Mouse (Mus musculus): ENCODE measurements around the gene Sdhb. TPM values are rescaled to one million over a fixed set of nuclear protein-coding genes. Genes with fewer than 3 reads are reported as not detected.

The Sdhb gene
- total RNA-seq, 2 experiments from 2014 or later = 192 to 194 TPM

DNA sequence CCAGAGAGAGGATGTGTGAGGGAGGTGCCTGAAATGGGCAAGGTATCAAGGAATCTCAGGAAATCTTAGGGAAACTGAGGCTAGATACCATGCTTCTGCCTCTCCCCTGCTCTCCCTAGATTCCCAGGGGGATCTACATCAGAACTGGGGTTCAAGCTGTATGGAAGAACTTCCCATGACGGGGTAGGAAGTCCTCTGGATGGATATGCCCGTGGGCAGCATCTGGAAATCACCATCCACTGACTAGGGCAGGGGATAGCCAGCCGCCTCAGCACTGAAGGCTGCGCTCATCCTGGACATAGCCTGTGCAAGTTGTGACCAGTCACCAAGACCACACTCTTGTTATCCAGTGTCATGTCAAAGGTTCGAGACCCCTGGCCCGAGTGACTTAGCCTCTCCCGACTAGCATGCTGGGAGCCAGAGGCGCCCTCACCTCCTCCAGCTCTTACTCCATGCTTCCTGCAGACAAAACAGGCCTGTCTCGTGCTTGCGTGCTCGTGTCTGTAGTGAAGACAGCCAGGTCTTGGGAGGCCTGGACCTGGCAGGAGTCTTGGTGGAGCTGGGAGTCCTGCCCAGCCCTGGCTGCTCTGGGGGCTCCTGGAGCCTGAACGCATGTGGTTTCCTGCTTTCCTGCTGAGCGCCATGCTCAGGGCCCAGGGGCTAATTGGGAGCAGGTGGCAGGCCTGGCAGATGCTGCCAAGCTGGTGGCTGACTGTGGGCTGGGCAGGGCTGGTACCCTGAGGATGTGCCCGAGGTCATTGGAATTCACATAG, 50.7 kb downstream of the Sdhb start:
- DNase-seq (ENCODE audit: low spot score in 2 of 2) = no peak

DNA sequence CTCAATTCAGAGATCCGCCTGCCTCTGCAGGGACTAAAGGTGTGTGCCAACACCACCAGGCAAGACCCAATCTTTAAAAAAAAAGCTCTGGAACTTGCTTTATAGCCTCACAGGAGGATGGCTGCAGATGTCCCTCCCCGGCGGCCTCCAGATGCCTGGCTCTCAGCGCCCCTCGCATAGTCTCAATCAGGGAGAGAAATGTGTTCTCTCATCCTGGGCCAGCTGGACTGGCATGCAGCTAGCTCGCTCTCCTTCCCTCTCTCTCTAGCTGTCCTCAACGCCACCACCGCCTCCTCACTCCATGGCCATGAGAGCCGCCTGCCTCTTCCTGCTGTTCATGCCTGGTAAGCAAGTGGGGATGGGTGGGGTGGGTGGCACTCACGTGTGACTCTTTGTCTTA, 51.6 kb downstream of the Sdhb start:
- peak in 1 of 2 experiments; percentile 41 for DNase-seq (ENCODE audit: low spot score in 2 of 2)

DNA sequence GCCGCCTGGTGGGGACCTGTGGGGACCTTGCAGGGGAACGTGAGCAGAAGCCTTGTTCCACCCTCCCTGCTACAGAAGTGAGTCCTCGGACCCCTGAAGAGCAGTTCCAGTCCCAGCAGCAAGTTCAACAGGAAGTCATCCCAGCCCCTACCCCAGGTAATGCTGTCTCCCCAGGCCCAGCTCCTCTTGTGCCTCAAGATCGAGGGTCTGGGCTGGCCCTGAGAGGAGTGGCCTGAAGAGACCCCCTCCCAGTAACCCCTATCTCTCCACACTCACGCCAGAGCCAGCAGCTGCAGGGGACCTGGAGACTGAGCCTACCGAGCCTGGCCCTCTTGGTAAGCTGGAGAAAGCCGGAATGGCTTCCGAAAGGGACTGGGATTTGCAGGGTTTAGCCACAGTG, 53.1 kb downstream of the Sdhb start:
- no peak for DNase-seq (ENCODE audit: low spot score in 2 of 2)

DNA sequence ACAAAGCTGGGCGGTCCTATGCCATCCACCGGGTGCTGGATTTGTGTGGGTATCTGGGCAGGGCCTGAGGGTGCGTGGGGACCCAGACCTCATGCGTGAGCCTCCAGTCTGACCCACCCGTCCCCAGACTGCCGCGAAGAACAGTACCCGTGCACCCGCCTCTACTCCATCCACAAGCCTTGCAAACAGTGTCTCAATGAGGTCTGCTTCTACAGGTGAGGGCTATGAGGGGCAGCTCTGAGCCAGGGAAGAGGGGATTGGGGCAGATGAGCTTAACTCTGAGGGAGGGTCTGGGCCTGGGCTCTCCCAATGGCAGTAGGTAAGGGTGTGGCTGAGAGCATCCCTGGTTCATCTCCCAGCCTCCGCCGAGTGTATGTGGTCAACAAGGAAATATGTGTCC, 53.9 kb downstream of the Sdhb start:
- no peak for DNase-seq (ENCODE audit: low spot score in 2 of 2)

DNA sequence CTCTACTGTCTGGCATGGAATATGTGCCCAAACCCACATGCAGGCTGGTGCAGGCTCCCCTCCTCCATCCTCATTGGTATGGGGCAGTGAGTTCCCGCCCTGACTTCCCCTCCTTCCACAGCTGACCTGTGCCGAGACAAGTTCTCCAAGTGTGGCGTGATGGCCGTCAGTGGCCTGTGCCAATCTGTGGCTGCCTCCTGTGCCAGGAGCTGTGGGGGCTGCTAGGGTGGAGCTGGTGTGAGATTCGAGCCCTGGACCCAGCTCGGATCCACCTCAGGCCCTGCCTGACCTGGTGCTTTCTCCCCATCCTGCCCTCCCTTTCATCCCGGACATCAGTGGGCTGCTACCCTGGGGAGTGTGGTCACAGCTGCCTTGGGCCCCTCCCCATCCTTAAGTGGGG, 54.4 kb downstream of the Sdhb start:
- DNase-seq (ENCODE audit: low spot score in 2 of 2) = no peak

DNA sequence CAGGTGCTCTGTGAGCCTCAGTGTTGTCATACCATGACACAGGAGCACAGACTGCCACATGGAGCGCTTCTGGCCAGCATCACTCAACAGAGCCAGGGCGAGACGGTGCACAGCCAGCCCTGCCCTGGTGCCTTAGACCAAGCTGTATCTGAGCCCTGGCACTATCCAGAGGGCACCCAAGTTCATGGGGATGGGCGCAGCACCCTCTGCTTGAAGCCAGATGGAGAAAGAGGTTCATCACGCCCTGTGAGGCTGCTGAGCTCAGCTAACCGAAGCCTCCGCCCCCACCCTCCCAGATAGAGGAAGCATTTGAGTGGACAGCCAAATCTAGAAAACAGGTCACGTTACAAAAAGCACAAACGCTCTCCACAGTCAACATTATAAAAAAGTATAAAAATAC, 55.3 kb downstream of the Sdhb start:
- peak in 1 of 2 experiments; percentile 61 for DNase-seq (ENCODE audit: low spot score in 2 of 2)

DNA sequence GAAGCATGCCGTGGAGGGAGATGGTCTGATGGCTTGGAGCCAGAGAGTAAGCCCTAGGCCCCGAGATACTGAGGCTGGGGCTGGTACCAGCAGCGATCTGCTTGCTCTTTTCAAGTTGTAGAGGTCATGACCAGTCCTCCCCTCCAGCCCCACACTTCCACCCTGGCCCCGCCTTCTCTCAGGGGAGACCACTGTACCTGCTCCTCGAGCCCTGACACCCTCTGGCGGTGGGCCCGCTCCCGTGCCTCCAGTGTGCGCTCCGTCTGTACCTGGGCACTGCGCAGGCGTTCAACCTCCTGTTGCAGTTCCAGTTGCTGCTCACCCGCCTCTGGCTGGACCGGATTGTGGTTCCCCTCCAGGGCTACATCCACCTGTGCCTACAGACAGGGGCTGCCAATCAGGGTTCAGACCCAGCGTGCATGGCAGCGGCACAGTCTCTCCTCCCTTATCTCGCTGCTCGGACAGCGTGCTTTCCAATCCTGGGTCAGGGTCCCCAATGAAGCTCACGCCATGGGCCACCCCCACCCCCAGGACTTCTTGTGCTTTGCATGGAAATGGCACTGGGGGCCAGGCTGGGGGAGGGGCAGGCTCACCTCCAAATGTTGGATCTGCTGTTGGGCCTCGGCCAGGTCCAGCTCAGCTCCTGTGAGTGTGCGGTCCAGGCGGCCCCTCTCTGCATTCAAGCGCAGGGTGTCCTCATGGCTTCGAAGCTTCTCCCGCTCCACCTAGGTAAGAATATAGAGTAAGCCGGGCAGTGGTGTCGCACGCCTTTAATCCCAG, 56.8 kb downstream of the Sdhb start:
- DNase-seq (ENCODE audit: low spot score in 2 of 2) = no peak

DNA sequence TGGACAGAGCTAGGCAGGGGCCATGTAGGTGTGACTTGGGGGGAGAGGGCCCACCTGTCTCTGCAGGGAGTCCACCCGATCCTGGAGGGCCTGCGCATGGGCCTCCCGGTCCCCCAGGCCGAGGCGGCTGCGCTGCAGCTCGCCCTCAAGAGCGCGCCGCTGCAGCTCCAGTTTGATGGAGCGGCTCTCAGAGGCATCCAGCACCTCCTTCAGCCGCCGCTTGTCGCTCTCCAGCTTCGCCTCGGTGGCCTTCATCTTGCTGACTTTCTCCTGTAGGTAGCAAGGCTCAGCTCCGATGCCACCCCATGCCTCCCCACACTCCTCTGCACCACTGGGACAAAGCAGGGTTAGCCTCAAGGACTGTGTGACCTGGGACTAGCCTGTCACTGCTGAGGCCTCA, 59.2 kb downstream of the Sdhb start:
- DNase-seq (ENCODE audit: low spot score in 2 of 2) = no peak

DNA sequence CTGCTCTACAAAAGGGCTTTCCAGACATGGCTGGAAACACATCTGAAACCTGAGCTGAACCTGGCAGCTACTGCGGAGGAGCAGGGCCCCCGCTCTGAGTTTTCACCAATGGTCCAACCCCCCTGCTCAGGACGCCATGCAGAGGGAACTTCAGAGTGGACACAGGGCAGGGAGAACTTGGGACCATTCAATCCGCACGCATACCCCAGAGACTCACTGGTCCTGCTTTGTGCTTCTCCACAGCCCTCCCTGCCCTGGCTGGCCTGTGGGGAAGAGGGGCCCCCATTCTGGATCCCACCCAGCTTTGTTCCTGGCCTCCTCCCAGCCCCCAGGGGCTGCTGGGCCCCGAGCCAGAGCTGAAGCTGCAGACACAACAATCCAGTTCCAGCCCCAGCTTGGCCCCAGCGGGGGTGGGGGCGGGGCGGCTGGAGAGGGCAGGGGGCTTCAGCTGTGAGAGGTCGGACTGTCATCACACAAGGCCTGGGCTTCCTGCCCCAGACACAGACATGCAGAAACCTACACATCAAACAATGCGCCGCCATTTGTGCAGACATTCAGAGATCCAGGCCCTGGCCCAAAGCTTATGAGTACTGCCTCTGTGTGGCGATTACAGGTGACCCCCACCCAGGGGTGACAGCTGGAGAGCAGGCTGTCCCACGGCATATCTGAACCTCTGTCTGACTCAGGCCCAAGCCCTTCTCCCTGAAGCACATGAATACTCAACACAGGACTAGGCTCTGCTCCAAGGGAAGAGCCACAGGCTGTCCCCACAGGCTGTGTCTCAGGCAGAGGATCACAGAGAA, 60.0 kb downstream of the Sdhb start:
- DNase-seq (ENCODE audit: low spot score in 2 of 2) = no peak

DNA sequence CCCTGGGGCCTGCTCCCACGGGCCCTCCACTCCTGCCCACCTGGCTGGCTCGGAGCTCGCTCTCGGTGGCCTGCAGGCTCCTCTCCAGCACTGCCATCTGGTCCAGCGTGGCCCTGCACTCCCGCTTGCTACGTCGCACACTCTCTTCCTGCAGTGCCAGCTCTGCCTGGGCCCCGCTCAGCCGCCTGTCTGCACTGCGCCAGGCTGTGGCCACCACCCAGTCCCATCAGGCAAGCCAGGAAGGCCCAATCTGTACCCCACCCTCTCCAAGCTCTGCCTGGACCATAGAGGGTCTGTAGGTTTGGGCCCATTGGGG, 60.6 kb downstream of the Sdhb start:
- no peak for DNase-seq (ENCODE audit: low spot score in 2 of 2)

DNA sequence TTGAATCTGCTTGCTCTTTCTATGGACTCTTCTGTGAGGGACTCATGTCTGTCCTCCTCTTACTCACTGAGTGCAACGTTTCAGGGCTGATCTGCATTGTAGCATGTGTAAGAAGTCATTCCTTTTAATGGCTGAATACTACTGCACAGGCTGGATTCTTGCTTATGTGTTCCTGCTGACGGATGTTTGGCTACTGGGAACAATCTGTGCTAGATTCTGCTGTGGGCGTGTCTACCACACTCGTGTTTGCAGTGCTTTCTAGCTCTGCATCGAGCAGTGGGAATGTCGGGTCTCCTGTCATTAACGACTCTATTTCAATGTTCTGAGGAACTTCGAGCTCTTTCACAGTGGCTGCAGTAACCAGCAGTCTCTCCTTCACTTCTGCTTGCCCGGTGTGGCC, 63.0 kb downstream of the Sdhb start:
- no peak for DNase-seq (ENCODE audit: low spot score in 2 of 2)

DNA sequence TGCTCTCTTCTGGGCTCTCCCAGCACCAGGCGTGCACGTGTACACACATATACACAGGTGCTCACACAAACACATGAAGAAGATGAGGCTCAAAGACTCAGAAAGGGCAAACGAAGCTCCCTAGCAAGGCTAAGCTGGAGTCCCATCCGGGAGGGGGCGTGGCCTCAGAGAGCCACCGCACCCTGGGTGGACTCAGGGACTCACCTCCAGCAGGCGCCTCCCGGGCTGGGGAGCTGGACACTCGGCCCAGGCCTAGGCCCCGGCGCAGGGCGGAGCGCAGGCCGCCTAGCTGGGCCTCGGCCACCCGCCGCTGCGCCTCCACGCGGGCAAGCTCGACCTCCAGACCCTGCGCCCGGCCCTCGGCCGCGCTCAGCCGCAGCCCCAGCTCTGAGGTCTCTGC, 64.0 kb downstream of the Sdhb start:
- no peak for DNase-seq (ENCODE audit: low spot score in 2 of 2)

Other genes with a start within 250 kb of the Sdhb start
- gene Padi6, start 218.6 kb upstream of the Sdhb start, total RNA-seq (2021) = under 1 TPM in 1 of 2 experiments, not detected in 1; 0.66 TPM
- not detected for gene Padi4, start 187.0 kb upstream of the Sdhb start, total RNA-seq (2021)
- gene Padi3, start 150.6 kb upstream of the Sdhb start, total RNA-seq (2021) = not detected
- not detected for gene Padi1, start 115.4 kb upstream of the Sdhb start, total RNA-seq (2021)
- 10 to 100 TPM; 13.5 to 14.6 TPM for gene Padi2, start 54.9 kb upstream of the Sdhb start, total RNA-seq (2021)
- gene Atp13a2, start 25.7 kb downstream of the Sdhb start, total RNA-seq (2021) = 100 to 1,000 TPM; 140 to 149 TPM
- 1 to 10 TPM; 3.8 to 4.4 TPM for gene Mfap2, start 49.2 kb downstream of the Sdhb start, total RNA-seq (2021)
- 10 to 100 TPM; 44.6 to 55.4 TPM for gene Crocc, start 99.3 kb downstream of the Sdhb start, total RNA-seq (2021)
- gene Necap2, start 117.2 kb downstream of the Sdhb start, total RNA-seq (2021) = 10 to 100 TPM; 43.2 to 44.3 TPM
- gene Spata21, start 127.1 kb downstream of the Sdhb start, total RNA-seq (2021) = under 1 TPM; 0.21 to 0.23 TPM
- 10 to 100 TPM; 51.3 to 54.1 TPM for gene Szrd1, start 178.6 kb downstream of the Sdhb start, total RNA-seq (2021)
- gene Fbxo42, start 186.7 kb downstream of the Sdhb start, total RNA-seq (2021) = 10 to 100 TPM; 30.1 to 31.5 TPM

Measured in left cerebral cortex, adult 18-20 months (tissue).